Mouse (Mus musculus) kidney, postnatal 0 days (tissue): Measurements from ENCODE around the gene Rexo5. TPM values are rescaled to one million over a fixed set of nuclear protein-coding genes. Genes with fewer than 3 reads are reported as not detected.

Experiments used
- ATAC-seq: fragments of 200-750 bp; cut with Nextera tagmentation; replicated peaks from 2 replicates; pipeline ENCODE4 v1.8.0; 2017; ENCODE audit warnings: low read depth, moderate number of reproducible peaks, moderate TSS enrichment, moderate library complexity; ENCODE audit not compliant: low FRiP score
- DNase-seq: peaks from one replicate; pipeline ENCODE4 v3.0.0-alpha.2; 2016; ENCODE audit warnings: low spot score
- H3K27ac ChIP-seq: fragments of 300-500 bp; sonication (generic); 2 replicates; pipeline ENCODE4 v1.5.1; 2014; ENCODE audit warnings: mild to moderate bottlenecking
- H3K27me3 ChIP-seq: fragments of 300-500 bp; sonication (generic); 2 replicates; pipeline ENCODE4 v1.6.1; 2014; ENCODE audit warnings: low read length, mixed read lengths; ENCODE audit not compliant: insufficient read depth
- H3K36me3 ChIP-seq: fragments of 300-500 bp; sonication (generic); 2 replicates; pipeline ENCODE4 v1.6.1; 2014; ENCODE audit warnings: low read length, mixed read lengths; ENCODE audit not compliant: insufficient read depth
- H3K4me1 ChIP-seq: fragments of 300-500 bp; sonication (generic); replicated peaks from 2 replicates; pipeline ENCODE4 v1.6.1; 2014; ENCODE audit warnings: antibody characterized with exemption, low read length, mixed read lengths; ENCODE audit not compliant: insufficient read depth
- H3K4me2 ChIP-seq: fragments of 300-500 bp; sonication (generic); 2 replicates; pipeline ENCODE4 v1.6.1; 2014; ENCODE audit warnings: mild to moderate bottlenecking, low read length, moderate library complexity, mixed read lengths
- H3K4me3 ChIP-seq: fragments of 300-500 bp; sonication (generic); replicated peaks from 2 replicates; pipeline ENCODE4 v1.5.1; 2014; ENCODE audit warnings: low read depth, low read length
- H3K9ac ChIP-seq: fragments of 300-500 bp; sonication (generic); 2 replicates; pipeline ENCODE4 v1.6.1; 2014; ENCODE audit warnings: low read depth, low read length
- H3K9me3 ChIP-seq: fragments of 300-500 bp; sonication (generic); replicated peaks from 2 replicates; pipeline ENCODE4 v1.6.1; 2016; ENCODE audit warnings: low read length, inconsistent platforms, mixed read lengths
- CTCF ChIP-seq: IDR thresholded peaks from 2 replicates; pipeline ENCODE4 v1.5.1; 2016; ENCODE audit warnings: antibody characterized with exemption, low read depth, mild to moderate bottlenecking, moderate library complexity
- WGBS: fragments of 180-500 bp; shearing (Covaris S2); extraction: QIAGEN DNeasy Blood & Tissue Kit; methylation state at CpG from one replicate; pipeline ENCODE4 v1.1.7; 2014; 5-methylcytosine and 5-hydroxymethylcytosine counted together
- polyA plus RNA-seq: library from polyadenylated mRNA; unstranded; fragments of >200 nt; fragmentation: Nextera tagmentation; extraction: Ambion mirVana; gene quantifications from 2 replicates; pipeline ENCODE4 v1.2.1, GENCODE M21; 2015

Rexo5 gene
- polyA plus RNA-seq, 1 experiment from 2014 or later: 8.5 TPM

DNA sequence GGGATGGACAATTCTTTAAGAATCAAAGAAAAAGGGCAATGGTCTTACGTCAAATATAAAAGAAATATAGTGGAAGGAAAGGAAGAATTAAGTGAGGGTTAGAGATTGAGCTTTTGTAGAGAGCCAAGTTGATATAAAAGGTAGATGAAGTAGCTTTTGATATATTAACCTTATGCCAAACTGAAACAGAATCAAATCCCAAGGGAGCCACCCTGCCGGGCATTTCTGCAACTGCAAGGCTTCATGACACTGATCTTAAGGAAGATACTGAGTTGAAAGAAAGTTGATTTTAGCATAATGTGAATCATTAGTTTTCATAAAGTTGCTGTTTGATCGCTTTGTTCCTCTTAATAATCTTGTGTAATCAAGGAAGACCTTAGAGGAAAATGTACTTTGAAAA, 4.8 kb upstream of the Rexo5 start:
- Histone ChIP-seq H3K27ac (no peak overlapping the region), H3K4me1 (no peaks in the 10 kb centered on the region), H3K4me3 (no peak overlapping the region), H3K9ac (no peak overlapping the region), H3K4me2 (no peak overlapping the region), H3K27me3 (no peaks in the 10 kb centered on the region), H3K9me3 (no peaks in the 10 kb centered on the region), H3K36me3 (peaks cover 18% of the 10 kb centered on the region)
- DNase-seq (no peak), ATAC-seq (no peak)
- TF ChIP-seq CTCF: 0 out of 2 replicates have a peak, but pooled peaks have one; percentile 6
- 84% methylated on average over 3 of the region's 3 CpGs for WGBS

DNA sequence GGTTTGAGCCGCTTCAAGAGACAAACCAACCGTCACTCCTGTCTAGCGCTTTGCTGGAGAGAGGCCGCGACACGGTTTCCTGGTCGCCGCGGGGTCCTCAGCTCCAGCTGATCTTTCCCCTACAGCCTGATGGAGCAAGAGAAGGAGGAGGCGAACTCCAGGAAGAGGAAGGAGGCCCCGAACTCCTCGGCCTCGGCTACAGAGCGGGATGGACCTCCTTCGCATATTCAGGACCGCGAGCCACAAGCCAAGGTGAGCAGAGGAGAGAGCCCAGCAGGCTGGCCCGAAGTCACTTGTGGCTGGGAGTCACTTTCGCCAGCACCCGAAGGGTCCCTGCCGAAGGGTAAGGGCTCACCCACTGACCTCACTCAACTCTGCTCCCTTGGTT, 439 bp downstream of the Rexo5 start:
- Histone ChIP-seq H3K9me3 (no peaks in the 10 kb centered on the region), H3K4me3 (peak overlapping the region; percentile 59), H3K36me3 (0 out of 2 replicates have a peak, but pooled peaks cover 2% of the 10 kb centered on the region), H3K27me3 (no peaks in the 10 kb centered on the region), H3K4me1 (peaks cover 5% of the 10 kb centered on the region; the same call in 1 of the 2 replicates), H3K9ac (peak overlapping the region; percentile 59), H3K4me2 (peak overlapping the region; percentile 80), H3K27ac (peak overlapping the region; percentile 37)
- DNase-seq: no peak
- WGBS: under 1% methylated on average over 21 of the region's 21 CpGs
- peak; percentile 36; the same call in 1 of the 2 replicates for ATAC-seq
- no peak for TF ChIP-seq CTCF

DNA sequence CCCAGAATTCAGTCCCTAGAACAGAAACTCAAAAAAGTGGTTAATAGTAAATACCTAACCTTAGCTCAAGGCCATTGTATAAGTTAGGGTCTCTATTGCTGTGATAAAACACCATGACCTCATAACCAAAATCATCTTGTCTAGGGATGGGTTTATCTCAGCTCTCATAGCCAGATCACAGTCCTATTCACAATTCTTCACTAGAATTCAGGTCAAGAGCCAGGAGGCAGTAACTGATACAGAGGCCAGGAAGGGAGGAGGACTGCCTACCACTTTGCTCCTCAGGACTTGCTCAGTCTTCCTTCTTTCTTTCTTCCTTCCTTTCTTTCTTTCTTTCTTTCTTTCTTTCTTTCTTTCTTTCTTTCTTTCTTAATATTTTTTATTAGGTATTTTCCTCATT, 1.5 kb downstream of the Rexo5 start:
- ATAC-seq (no peak), DNase-seq (no peak)
- H3K27me3 ChIP-seq: no peaks in the 10 kb centered on the region
- no peaks in the 10 kb centered on the region for H3K36me3 ChIP-seq
- H3K9me3 ChIP-seq: no peaks in the 10 kb centered on the region
- H3K27ac ChIP-seq: no peak overlapping the region
- peak overlapping the region; percentile 11; the same call in 1 of the 2 replicates for H3K4me3 ChIP-seq
- TF ChIP-seq CTCF: no peak
- no peak overlapping the region for H3K9ac ChIP-seq
- peak overlapping the region; percentile 46 for H3K4me2 ChIP-seq
- peaks cover 5% of the 10 kb centered on the region; the same call in 1 of the 2 replicates for H3K4me1 ChIP-seq

DNA sequence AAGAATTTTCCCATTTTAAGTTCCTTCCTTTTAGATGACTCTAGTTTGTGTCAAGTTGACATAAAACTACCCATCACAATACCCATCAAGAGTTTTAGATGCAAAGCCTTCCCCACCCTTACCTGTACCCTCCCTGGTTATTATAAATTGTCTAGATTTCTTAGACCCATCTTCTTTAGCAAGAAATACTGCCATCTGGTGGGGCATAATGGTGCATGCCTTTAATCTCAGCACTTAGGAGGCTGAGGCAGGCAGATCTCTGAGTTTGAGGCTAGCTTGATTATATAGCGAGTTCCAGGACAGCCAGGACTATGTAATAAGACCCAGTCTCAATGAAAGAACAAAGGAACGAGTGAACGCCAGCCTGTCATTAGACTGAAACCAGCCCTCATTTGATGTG, 6.7 kb downstream of the Rexo5 start:
- no peaks in the 10 kb centered on the region for H3K27me3 ChIP-seq
- H3K4me3 ChIP-seq: no peak overlapping the region
- no peak for ATAC-seq
- H3K9ac ChIP-seq: no peak overlapping the region
- peak; percentile 37; the same call in 1 of the 2 replicates for TF ChIP-seq CTCF
- no peak overlapping the region for H3K27ac ChIP-seq
- no peak overlapping the region for H3K4me2 ChIP-seq
- no peaks in the 10 kb centered on the region for H3K36me3 ChIP-seq
- H3K9me3 ChIP-seq: no peaks in the 10 kb centered on the region
- 95% methylated on average over 3 of the region's 3 CpGs for WGBS
- no peaks in the 10 kb centered on the region for H3K4me1 ChIP-seq
- no peak for DNase-seq

DNA sequence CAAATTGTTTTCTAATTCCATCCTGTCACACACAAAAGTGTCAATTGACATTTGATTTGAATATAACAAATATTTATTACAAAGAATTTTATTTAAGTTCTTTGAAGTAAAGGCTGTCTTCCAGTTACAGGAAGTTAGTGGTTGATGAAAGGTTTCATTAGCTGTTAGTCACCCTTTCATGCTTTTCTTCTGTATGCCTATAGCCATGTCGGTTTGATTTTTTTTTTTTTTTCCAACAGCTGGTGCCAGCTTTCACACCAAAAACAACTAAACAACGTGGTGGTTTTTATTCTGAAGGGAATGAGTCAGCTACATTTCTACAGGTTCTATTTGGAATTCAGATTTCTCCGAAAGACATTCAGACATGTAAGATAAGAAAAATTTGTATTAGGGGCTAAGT, 7.2 kb downstream of the Rexo5 start:
- Histone ChIP-seq H3K27ac (no peak overlapping the region), H3K27me3 (no peaks in the 10 kb centered on the region), H3K4me3 (no peak overlapping the region), H3K36me3 (0 out of 2 replicates have a peak, but pooled peaks cover under 1% of the 10 kb centered on the region), H3K4me1 (no peaks in the 10 kb centered on the region), H3K9ac (no peak overlapping the region), H3K4me2 (no peak overlapping the region), H3K9me3 (no peaks in the 10 kb centered on the region)
- ATAC-seq: no peak
- TF ChIP-seq CTCF: no peak
- DNase-seq: no peak
- 85% methylated on average over 3 of the region's 3 CpGs for WGBS

DNA sequence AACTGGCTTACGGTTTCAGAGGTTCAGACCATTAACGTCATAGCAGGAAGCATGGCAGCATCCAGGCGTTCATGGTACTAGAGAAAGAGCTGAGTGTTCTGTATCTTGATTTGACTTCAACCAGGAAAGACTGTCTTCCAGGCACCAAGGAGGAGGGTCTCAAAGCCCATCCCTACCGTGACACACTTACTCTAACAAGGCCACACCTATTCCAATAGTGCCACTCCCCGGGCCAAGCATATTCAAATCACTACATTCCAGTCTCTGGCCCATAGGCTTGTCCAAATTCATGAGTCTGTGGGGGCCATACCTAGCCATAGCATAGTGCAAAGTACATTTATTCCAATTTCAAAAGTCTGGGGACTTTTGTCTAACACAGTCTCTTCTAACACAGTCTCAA, 13.6 kb downstream of the Rexo5 start:
- Histone ChIP-seq H3K9me3 (no peaks in the 10 kb centered on the region), H3K27ac (no peak overlapping the region), H3K4me2 (no peak overlapping the region), H3K4me3 (no peak overlapping the region), H3K9ac (no peak overlapping the region), H3K27me3 (no peaks in the 10 kb centered on the region), H3K4me1 (no peaks in the 10 kb centered on the region), H3K36me3 (peaks cover 16% of the 10 kb centered on the region; the same call in 1 of the 2 replicates)
- 90% methylated on average over 5 of the region's 5 CpGs for WGBS
- ATAC-seq: no peak
- no peak for DNase-seq
- TF ChIP-seq CTCF: no peak

DNA sequence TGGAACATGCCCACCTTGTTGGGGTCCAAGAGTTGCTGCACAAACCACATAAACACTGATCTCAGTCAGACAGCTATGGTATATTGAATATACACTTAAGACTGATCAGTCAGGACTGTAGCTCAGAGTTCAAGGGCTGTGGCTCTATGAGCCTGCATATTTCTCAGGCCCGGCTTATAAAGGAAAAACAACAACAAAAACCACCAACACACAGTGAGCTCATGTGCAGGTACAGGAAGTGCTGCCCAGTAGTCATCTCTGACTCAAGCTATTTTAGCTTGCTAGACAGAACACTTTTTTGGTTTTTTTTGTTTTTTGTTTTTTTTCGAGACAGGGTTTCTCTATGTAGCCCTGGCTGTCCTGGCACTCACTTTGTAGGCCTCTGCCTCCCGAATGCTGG, 14.9 kb downstream of the Rexo5 start:
- H3K4me3 ChIP-seq: no peak overlapping the region
- no peak for ATAC-seq
- no peak overlapping the region for H3K9ac ChIP-seq
- no peaks in the 10 kb centered on the region for H3K4me1 ChIP-seq
- 92% methylated on average over 3 of the region's 3 CpGs for WGBS
- H3K27me3 ChIP-seq: no peaks in the 10 kb centered on the region
- DNase-seq: no peak
- no peaks in the 10 kb centered on the region for H3K9me3 ChIP-seq
- H3K27ac ChIP-seq: no peak overlapping the region
- H3K36me3 ChIP-seq: peaks cover 16% of the 10 kb centered on the region; the same call in 1 of the 2 replicates
- no peak overlapping the region for H3K4me2 ChIP-seq
- no peak for TF ChIP-seq CTCF
